Mouse (Mus musculus) cerebellum, adult 2 months (tissue): ENCODE measurements at regions not wholly inside any gene's neighbourhood (a gene's known extent, or its start where the extent isn't known, plus 50 kb on each side); places are given as distances from the start of the nearest gene placed in this dataset.

Source experiments
- CTCF ChIP-seq: fragments of 200-500 bp; IDR thresholded peaks from 2 replicates; pipeline ENCODE4 v1.5.1; 2011; ENCODE audit warnings: low read depth, mild to moderate bottlenecking, control low read depth, low read length, moderate library complexity, borderline replicate concordance; ENCODE audit not compliant: insufficient read depth
- POLR2A ChIP-seq: fragments of 200-500 bp; IDR thresholded peaks from 2 replicates; pipeline ENCODE4 v1.6.1; 2011; ENCODE audit warnings: low read length, control low read depth, borderline replicate concordance; ENCODE audit not compliant: insufficient read depth

- TF ChIP-seq CTCF (no peak), POLR2A (no peak)
These were observed 232.4 kb upstream of the Tusc1 start for GRCm38 (mm10) chr4:93567487-93568259.
